Mouse (Mus musculus) erythroblast, embryonic 14.5 days (primary cell): ENCODE measurements around the gene Lce1g. TPM values are rescaled to one million over a fixed set of nuclear protein-coding genes. Genes with fewer than 3 reads are reported as not detected.

ENCODE experiments used
- H3K27me3 ChIP-seq: 2 replicates; pipeline ENCODE4 v1.6.1; 2012; ENCODE audit warnings: inconsistent platforms; ENCODE audit not compliant: control insufficient read depth
- H3K36me3 ChIP-seq: 2 replicates; pipeline ENCODE4 v1.6.1; 2012; ENCODE audit warnings: mild to moderate bottlenecking, inconsistent platforms; ENCODE audit not compliant: control insufficient read depth
- H3K4me1 ChIP-seq: 2 replicates; pipeline ENCODE4 v1.6.1; 2012; ENCODE audit warnings: inconsistent platforms; ENCODE audit not compliant: control insufficient read depth
- H3K4me3 ChIP-seq: replicated peaks from 2 replicates; pipeline ENCODE3; 2012; ENCODE audit warnings: moderate library complexity, mild to moderate bottlenecking, inconsistent platforms
- H3K9me3 ChIP-seq: 2 replicates; pipeline ENCODE4 v1.6.1; 2012; ENCODE audit warnings: low read length, inconsistent platforms, mixed read lengths; ENCODE audit not compliant: control insufficient read depth
- GATA1 ChIP-seq: IDR thresholded peaks from 2 replicates; pipeline ENCODE4 v1.6.1; 2012; ENCODE audit warnings: low read length, inconsistent platforms, mixed read lengths
- TAL1 ChIP-seq: IDR thresholded peaks from 3 replicates; pipeline ENCODE4 v1.6.1; 2012; ENCODE audit warnings: low read length, inconsistent platforms, mixed read lengths
- polyA plus RNA-seq: library from polyadenylated mRNA; stranded (reverse); fragments of >175 nt; gene quantifications from 2 replicates; pipeline ENCODE4 v1.2.3, GENCODE M21; 2012

The Lce1g gene
- polyA plus RNA-seq = not detected in 2 replicates

DNA sequence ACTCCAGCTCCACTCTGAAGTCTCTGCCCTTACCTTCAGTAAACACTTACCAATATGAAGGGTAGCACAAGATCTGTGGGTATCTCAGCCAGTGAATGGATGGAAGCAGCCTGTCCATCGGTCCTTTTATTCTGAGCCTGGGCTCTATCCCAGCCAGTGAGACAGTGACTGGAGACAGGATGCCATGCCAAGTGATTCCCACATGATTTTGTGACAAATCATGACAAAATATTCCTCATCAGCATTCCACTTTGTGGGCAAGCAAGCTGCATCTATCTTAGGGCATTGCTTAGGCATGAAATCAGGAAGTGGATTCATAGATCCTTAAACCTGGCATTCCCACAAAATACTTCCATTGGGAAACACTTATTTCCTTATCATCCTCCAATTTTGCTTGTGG lies at the start of gene Lce1g:
Gene Lce1g, minus strand, starts transcription at position 101 of the 400 bp plus-strand sequence.
- Histone ChIP-seq H3K36me3 (no peaks in the 10 kb centered on the region), H3K4me1 (no peaks in the 10 kb centered on the region), H3K27me3 (no peaks in the 10 kb centered on the region), H3K4me3 (no peak within 1 kb of the TSS), H3K9me3 (no peaks in the 10 kb centered on the region)
- TF ChIP-seq TAL1 (no peak), GATA1 (no peak)

DNA sequence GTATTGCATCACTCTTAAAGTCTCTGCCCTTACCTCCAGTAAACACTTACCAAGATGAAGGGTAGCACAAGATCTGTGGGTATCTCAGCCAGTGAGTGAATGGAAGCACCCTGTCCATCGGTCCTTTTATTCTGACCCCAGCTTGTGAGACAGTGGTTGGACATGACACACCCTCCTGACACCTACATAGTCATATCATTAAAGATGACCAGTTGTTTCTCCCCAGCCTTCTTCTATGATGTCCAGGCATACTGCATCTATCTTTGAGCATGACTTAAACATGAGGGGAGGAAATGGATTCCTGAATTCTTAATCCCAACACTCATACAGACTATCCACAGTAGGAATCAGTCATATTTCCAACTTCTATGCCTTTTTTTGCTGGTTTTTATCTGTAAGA lies 38.3 kb upstream of the Lce1g start, which contains the start of gene Lce1j:
Gene Lce1j, minus strand, starts transcription at position 101 of the 400 bp plus-strand sequence.
- Histone ChIP-seq H3K4me3 (no peak within 1 kb of the TSS), H3K9me3 (no peaks in the 10 kb centered on the region), H3K4me1 (no peaks in the 10 kb centered on the region), H3K27me3 (no peaks in the 10 kb centered on the region), H3K36me3 (no peaks in the 10 kb centered on the region)
- TF ChIP-seq TAL1 = no peak
- no peak for TF ChIP-seq GATA1

DNA sequence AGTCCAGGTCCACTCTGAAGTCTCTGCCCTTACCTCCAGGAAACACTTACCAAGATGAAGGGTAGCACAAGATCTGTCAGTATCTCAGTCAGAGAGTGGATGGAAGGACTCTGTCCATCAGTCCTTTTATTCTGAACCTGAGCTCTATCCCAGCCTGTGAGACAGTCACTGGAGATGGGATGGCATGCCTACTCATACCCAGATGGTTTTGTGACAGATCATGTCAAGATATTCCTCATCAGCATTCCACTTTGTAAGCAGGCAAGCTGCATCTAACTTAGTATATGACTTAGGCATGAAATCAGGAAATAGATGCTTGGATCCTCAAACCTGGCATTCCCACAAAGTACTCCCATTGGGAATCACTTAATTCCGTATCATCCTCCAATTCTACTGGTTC lies 26.7 kb upstream of the Lce1g start, which contains the start of gene Lce1i:
Gene Lce1i, minus strand, starts transcription at position 101 of the 400 bp plus-strand sequence.
- Histone ChIP-seq H3K4me1 (no peaks in the 10 kb centered on the region), H3K36me3 (no peaks in the 10 kb centered on the region), H3K9me3 (no peaks in the 10 kb centered on the region), H3K27me3 (no peaks in the 10 kb centered on the region), H3K4me3 (no peak within 1 kb of the TSS)
- TF ChIP-seq GATA1 = no peak
- no peak for TF ChIP-seq TAL1

DNA sequence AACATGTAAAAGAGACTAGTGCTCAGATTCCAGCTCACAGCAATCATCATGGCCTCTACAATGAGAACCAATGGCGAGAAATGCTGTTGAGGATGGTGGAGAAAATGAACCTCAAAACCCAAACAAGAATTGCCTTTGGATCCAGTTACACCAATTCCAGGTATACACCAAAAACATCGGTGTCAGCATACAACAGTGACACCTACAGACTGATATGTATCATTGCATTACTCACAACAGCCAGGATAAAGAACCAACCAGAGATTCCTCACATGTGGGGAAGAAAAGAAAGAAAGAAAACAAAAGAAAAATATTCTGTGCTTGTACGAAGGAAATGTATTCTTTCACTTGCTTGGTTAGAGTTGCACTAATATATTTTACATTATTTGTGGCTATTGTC lies 19.4 kb upstream of the Lce1g start:
- H3K27me3 ChIP-seq = no peaks in the 10 kb centered on the region
- no peak for TF ChIP-seq GATA1
- no peak for TF ChIP-seq TAL1
- H3K9me3 ChIP-seq = no peaks in the 10 kb centered on the region
- H3K36me3 ChIP-seq = no peaks in the 10 kb centered on the region
- H3K4me3 ChIP-seq = no peak overlapping the region
- no peaks in the 10 kb centered on the region for H3K4me1 ChIP-seq

- H3K27me3 ChIP-seq = no peaks in the 10 kb centered on the region
- no peaks in the 10 kb centered on the region for H3K36me3 ChIP-seq
- TF ChIP-seq TAL1 (no peak), GATA1 (no peak)
- H3K4me1 ChIP-seq = no peaks in the 10 kb centered on the region
- H3K4me3 ChIP-seq = no peak within 1 kb of the TSS
- H3K9me3 ChIP-seq = no peaks in the 10 kb centered on the region
Measured at GRCm38 (mm10) chr3:92764965-92765364, 12.8 kb upstream of the Lce1g start, which contains the start of gene Lce1h. TSS of gene Lce1h (minus strand) at chr3:92765065.

DNA sequence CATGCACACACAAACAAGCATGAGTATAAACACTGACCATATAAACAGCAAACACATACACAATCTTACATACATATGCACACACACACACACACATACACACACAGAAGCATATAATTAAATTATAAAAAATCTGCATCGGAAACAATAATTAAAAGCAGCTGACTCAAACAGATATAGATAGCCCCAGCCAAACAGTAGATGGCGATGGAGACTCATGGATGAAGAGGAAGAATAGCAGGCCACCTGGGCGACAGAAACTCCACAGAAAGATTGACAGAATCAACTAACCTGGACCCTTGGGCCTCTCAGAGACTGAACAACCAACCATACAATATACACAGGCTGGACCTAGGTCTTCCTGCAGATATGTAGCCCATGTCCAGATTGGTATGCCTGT lies 1.1 kb upstream of the Lce1g start:
- Histone ChIP-seq H3K36me3 (no peaks in the 10 kb centered on the region), H3K9me3 (no peaks in the 10 kb centered on the region), H3K4me1 (no peaks in the 10 kb centered on the region), H3K4me3 (no peak overlapping the region), H3K27me3 (no peaks in the 10 kb centered on the region)
- TF ChIP-seq TAL1 = no peak

- Histone ChIP-seq H3K4me1 (no peaks in the 10 kb centered on the region), H3K9me3 (no peaks in the 10 kb centered on the region), H3K36me3 (no peaks in the 10 kb centered on the region), H3K27me3 (no peaks in the 10 kb centered on the region), H3K4me3 (no peak within 1 kb of the TSS)
- TF ChIP-seq GATA1 = no peak
- no peak for TF ChIP-seq TAL1
Measured at GRCm38 (mm10) chr3:92738996-92739395, 13.1 kb downstream of the Lce1g start, which contains the start of gene Gm38119. TSS of gene Gm38119 (minus strand) at chr3:92739096.

DNA sequence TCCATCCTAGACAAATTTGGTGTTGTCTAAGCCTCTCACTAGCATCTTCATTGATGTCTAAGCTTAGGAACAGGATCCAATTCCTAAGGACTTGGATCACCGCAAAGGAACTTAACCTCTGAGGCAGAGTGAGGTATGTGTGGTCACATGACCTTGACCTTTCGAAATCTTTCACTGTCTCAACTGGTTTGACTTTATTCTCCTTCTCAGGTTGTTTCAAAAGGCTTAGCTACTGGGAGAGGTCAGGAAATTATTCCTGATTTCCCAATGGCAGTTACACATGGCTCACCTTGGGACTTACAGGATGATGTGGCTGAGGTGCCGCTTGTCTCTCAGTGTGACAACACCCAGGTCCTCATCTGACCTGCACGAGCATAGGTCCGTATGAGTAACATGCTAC lies 29.5 kb downstream of the Lce1g start:
- H3K4me3 ChIP-seq = no peak overlapping the region
- H3K9me3 ChIP-seq = no peaks in the 10 kb centered on the region
- no peaks in the 10 kb centered on the region for H3K4me1 ChIP-seq
- H3K36me3 ChIP-seq = no peaks in the 10 kb centered on the region
- TF ChIP-seq TAL1 (no peak), GATA1 (no peak)
- no peaks in the 10 kb centered on the region for H3K27me3 ChIP-seq

DNA sequence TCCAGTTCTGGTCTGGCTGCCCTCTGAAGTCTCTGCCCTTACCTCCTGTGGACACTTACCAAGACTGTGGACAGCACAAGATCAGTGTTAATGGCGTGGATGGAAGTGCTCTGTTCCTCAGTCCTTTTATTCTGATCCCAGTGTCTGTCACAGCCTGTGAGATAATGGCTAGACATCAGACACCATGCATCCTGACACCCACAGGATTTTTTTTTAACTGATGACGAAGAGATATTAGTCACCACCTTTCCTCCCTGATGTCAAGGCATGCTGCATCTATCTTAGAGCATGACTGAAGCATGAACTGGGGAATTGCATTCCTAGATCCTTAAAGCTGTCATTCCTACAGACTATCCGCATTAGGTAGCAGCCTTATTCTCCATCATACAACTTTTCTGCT lies 31.9 kb downstream of the Lce1g start, which contains the start of gene Lce1f:
Gene Lce1f, minus strand, starts transcription at position 101 of the 400 bp plus-strand sequence.
- Histone ChIP-seq H3K4me1 (no peaks in the 10 kb centered on the region), H3K27me3 (no peaks in the 10 kb centered on the region)
- TF ChIP-seq GATA1 (no peak), TAL1 (no peak)

DNA sequence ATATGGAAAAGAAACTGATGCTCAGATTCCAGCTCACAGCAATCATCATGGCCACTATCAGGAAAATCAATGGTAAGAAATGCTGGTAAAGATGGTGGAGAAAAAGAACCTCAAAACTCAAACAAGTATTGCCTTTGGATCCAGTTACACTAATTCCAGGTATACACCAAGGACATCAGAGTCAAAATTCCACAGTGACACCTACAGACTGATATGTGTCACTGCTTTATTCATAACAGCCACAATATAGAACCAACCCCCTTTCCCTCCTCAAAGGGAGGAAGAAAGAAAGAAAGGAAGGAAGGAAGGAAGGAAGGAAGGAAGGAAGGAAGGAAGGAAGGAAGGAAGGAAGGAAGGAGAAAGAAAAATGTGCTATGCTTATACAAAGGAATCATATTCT lies 37.0 kb downstream of the Lce1g start:
- Histone ChIP-seq H3K36me3 (no peaks in the 10 kb centered on the region), H3K4me1 (no peaks in the 10 kb centered on the region), H3K9me3 (no peaks in the 10 kb centered on the region), H3K27me3 (no peaks in the 10 kb centered on the region), H3K4me3 (no peak overlapping the region)
- TF ChIP-seq TAL1 (no peak), GATA1 (no peak)

More for the DNA sequence above, 31.9 kb downstream of the Lce1g start, which contains the start of gene Lce1f:
- no peak within 1 kb of the TSS for H3K4me3 ChIP-seq
- no peaks in the 10 kb centered on the region for H3K36me3 ChIP-seq
- no peaks in the 10 kb centered on the region for H3K9me3 ChIP-seq
